Mouse (Mus musculus): ENCODE measurements around the gene Taf5. TPM values are rescaled to one million over a fixed set of nuclear protein-coding genes. Genes with fewer than 3 reads are reported as not detected.

Gene Taf5
- 1 to 10 TPM; 4.0 to 4.1 TPM for total RNA-seq (2021)
- long read RNA-seq, experiment 1, transcript Taf5-201 (11 exons, 3,260 nt) = major isoform, 17 of 19 reads
- long read RNA-seq, experiment 1, partial matches to known transcripts = 1 of 19 reads
- long read RNA-seq, experiment 1, other reads (novel, unspliced or antisense) = 1 of 19 reads
- long read RNA-seq, experiment 2, transcript Taf5-201 (11 exons, 3,260 nt) = major isoform, 5 of 11 reads
- long read RNA-seq, experiment 2, partial matches to known transcripts = 1 of 11 reads
- long read RNA-seq, experiment 2, other reads (novel, unspliced or antisense) = 5 of 11 reads

GRCm38 (mm10) chr19:47067096-47067882, at the start of gene Taf5:
Taf5 (plus strand) TSS chr19:47067746.
- peak; percentile 92 to 97 for DNase-seq (ENCODE audit: low spot score in 2 of 2)

GRCm38 (mm10) chr19:47017831-47018230, 49.7 kb upstream of the Taf5 start:
- DNase-seq (ENCODE audit: low spot score in 2 of 2) = no peak

GRCm38 (mm10) chr19:47018330-47018729, 49.2 kb upstream of the Taf5 start:
- no peak for DNase-seq (ENCODE audit: low spot score in 2 of 2)

- DNase-seq (ENCODE audit: low spot score in 2 of 2) = no peak
These were observed 48.2 kb upstream of the Taf5 start for GRCm38 (mm10) chr19:47019326-47019725.

GRCm38 (mm10) chr19:47022709-47023108, 44.8 kb upstream of the Taf5 start:
- DNase-seq (ENCODE audit: low spot score in 2 of 2) = no peak

GRCm38 (mm10) chr19:47023546-47023945, 44.0 kb upstream of the Taf5 start:
- DNase-seq (ENCODE audit: low spot score in 2 of 2) = no peak

GRCm38 (mm10) chr19:47024954-47025353, 42.6 kb upstream of the Taf5 start:
- no peak for DNase-seq (ENCODE audit: low spot score in 2 of 2)

- DNase-seq (ENCODE audit: low spot score in 2 of 2) = no peak
These were observed 41.0 kb upstream of the Taf5 start for GRCm38 (mm10) chr19:47026513-47026912.

GRCm38 (mm10) chr19:47029796-47030195, 37.8 kb upstream of the Taf5 start:
- DNase-seq (ENCODE audit: low spot score in 2 of 2) = no peak

GRCm38 (mm10) chr19:47031770-47032169, 35.8 kb upstream of the Taf5 start:
- DNase-seq (ENCODE audit: low spot score in 2 of 2) = no peak

GRCm38 (mm10) chr19:47034916-47035315, 32.6 kb upstream of the Taf5 start:
- no peak for DNase-seq (ENCODE audit: low spot score in 2 of 2)

- DNase-seq (ENCODE audit: low spot score in 2 of 2) = no peak
These were observed 30.9 kb upstream of the Taf5 start for GRCm38 (mm10) chr19:47036596-47036995.

- no peak for DNase-seq (ENCODE audit: low spot score in 2 of 2)
These were observed 26.6 kb upstream of the Taf5 start for GRCm38 (mm10) chr19:47040720-47041473.

GRCm38 (mm10) chr19:47043608-47044007, 23.9 kb upstream of the Taf5 start:
- no peak for DNase-seq (ENCODE audit: low spot score in 2 of 2)

- DNase-seq (ENCODE audit: low spot score in 2 of 2) = no peak
These were observed 21.2 kb upstream of the Taf5 start for GRCm38 (mm10) chr19:47046343-47046742.

GRCm38 (mm10) chr19:47047236-47047833, 20.2 kb upstream of the Taf5 start:
- DNase-seq (ENCODE audit: low spot score in 2 of 2) = no peak

- no peak for DNase-seq (ENCODE audit: low spot score in 2 of 2)
These were observed 18.5 kb upstream of the Taf5 start for GRCm38 (mm10) chr19:47049061-47049460.

- no peak for DNase-seq (ENCODE audit: low spot score in 2 of 2)
These were observed 17.7 kb upstream of the Taf5 start for GRCm38 (mm10) chr19:47049840-47050239.

GRCm38 (mm10) chr19:47050271-47051032, 17.1 kb upstream of the Taf5 start, which contains the start of gene Pcgf6:
Pcgf6 (minus strand) TSS chr19:47050906.
- DNase-seq (ENCODE audit: low spot score in 2 of 2) = peak; percentile 36 to 71

GRCm38 (mm10) chr19:47052927-47053326, 14.6 kb upstream of the Taf5 start:
- DNase-seq (ENCODE audit: low spot score in 2 of 2) = no peak

- no peak for DNase-seq (ENCODE audit: low spot score in 2 of 2)
These were observed 14.1 kb upstream of the Taf5 start for GRCm38 (mm10) chr19:47053471-47053870.

Measured in gastrocnemius, postnatal 4 days (tissue).